Mouse (Mus musculus): ENCODE measurements around the gene Txnip. TPM values are rescaled to one million over a fixed set of nuclear protein-coding genes. Genes with fewer than 3 reads are reported as not detected.

Txnip gene
- total RNA-seq, 2 experiments from 2014 or later = 318 to 360 TPM

DNA sequence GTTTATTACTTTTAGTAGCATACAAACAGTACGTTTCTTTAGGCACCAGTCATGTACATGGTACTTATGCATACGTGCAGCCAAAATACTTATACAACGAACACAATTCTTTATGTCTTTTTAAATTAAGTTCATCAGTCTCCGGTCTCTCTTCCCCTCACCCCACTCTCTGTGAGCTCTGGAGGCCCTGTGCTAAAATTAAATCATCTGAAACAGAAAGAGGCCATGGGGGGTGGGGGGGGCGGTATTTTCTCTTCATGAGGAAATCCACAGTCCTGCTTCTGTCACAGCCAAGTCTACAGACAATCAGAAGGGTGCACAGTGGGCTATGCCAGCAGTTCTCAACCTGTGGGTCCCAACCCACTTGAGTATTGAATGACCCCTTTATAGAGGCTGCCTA lies 8.4 kb upstream of the Txnip start:
- DNase-seq (ENCODE audit: low spot score in 2 of 2) = no peak

DNA sequence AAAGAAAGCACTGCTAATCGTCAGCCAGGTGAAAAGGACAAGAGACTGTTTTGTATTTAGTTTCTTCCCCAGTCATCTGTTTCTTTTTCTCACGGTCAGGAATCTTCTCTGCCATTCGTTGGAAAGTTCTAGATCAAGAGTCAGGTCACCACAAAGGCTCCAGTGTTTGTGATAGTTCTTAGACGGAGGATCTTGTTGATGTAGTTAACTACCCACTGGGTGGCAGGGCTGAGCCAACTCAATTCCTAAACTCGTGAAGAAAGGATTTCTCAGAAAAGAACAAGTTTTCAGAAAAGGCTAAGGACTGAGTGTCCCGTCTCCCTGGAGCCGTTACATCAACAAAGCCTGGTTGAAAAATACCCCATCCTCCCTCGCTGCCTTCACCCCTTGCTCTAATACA lies 6.6 kb upstream of the Txnip start:
- DNase-seq (ENCODE audit: low spot score in 2 of 2) = peak in 1 of 2 experiments; percentile 61

DNA sequence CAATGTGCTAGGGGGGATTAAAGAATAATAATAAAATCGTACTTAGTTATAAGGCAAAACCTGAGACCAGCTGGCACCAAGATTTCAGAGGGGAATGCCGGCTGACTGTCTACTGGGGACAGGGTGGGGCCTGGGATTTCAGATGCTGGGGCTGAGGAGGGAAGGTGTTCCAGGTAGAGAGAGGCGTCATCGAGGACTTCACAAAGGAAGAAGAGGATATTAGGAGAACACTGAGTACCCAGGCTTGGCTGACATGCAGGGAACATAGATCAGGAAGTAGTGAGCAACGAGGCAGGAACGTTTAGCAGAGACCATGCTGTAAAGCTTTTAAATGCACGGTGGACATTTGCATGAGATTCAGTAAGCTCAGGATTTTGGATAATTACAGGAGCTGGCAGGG lies 5.9 kb upstream of the Txnip start:
- DNase-seq (ENCODE audit: low spot score in 2 of 2) = no peak

DNA sequence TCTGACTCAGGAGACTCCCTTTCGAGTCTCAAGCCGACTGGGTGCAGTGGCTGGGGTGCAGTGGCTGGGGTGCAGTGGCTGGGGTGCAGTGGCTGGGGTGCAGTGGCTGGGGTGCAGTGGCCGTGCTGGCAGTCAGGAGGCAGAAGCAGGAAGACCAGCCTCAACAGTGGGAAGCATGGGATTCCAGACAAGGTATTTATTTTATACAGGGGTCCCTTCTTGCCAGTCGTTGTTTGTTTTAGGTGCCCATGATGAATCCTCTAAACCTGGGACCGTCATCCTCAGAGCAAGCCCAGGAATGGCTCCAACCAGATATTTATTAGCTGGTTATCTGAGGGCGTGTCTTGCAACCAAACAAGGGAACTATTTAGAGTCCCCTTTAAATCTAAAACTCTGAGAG lies 4.2 kb upstream of the Txnip start:
- no peak for DNase-seq (ENCODE audit: low spot score in 2 of 2)

DNA sequence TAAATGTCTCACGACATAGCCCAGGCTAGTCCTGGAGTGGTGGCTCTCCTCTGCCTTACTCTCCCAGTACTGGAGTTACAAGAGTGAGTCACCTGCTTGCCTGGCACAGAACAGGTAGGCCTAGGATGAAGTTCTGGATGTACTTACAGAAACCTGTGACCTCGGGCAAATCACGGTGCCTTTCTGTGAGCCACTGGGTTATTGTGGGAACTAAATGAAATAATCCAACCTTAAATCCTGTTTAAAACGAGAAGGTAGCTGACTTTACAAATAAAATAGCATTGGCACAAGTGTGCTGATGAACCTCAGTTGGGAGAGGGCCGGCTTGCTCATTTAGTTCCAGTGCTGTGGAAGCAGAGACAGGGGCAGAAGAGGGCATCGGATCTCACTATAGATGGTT lies 3.5 kb upstream of the Txnip start:
- DNase-seq (ENCODE audit: low spot score in 2 of 2) = no peak

DNA sequence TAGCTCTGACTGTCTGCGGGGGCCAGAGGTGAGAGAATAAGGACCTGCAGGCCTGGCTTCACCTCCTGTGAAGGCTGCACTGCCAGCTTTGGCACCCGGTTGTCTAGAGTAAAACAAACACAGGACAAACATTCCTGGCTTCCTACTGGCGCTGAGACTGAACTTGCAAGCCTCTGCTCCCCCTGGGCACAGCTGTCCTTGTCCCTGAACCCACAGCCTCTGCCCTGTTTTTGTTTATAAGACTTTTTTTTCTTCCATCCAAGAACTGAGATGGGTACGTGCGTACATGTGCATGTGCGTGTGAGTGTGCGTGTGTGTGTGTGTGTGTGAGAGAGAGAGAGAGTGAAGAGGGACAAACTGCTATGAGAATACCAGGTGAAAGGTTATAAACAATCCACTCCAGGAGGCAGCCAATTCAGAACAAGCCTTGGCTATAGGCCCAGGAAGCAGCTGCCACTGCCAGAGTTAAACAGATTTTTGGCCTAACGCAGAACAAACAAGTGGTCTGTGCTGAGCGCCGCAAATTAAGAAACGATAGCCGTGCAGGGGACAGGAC lies 2.6 kb upstream of the Txnip start:
- DNase-seq (ENCODE audit: low spot score in 2 of 2) = peak in 1 of 2 experiments; percentile 83

DNA sequence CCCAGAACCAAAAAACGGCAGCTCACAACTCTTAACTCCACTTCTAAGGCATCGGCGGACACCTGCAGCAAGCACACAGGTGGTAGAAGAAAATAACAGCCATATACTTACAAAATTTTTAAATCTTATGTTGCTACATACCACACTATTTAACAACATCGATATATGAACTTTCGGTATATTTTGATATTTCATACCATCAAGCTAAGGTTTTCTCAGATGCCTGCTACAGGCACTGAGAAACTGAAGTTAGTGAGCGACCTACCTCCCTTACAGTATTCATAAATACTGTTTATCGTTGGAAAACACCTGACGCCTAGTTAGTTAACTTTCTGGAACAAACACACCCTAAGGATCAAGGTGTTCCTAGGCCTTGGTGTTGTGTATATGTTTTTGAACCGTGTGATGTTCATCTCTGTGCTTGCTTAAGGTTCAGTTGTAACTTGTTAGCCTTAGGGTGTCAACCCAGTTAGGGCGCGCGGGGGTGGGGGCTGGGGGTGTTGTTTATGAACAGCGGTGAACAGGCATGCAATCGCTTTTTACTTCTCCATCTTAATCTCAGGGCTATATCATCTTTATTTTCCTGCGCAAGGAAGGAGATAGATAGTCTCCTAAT lies 1.6 kb upstream of the Txnip start:
- DNase-seq (ENCODE audit: low spot score in 2 of 2) = no peak

DNA sequence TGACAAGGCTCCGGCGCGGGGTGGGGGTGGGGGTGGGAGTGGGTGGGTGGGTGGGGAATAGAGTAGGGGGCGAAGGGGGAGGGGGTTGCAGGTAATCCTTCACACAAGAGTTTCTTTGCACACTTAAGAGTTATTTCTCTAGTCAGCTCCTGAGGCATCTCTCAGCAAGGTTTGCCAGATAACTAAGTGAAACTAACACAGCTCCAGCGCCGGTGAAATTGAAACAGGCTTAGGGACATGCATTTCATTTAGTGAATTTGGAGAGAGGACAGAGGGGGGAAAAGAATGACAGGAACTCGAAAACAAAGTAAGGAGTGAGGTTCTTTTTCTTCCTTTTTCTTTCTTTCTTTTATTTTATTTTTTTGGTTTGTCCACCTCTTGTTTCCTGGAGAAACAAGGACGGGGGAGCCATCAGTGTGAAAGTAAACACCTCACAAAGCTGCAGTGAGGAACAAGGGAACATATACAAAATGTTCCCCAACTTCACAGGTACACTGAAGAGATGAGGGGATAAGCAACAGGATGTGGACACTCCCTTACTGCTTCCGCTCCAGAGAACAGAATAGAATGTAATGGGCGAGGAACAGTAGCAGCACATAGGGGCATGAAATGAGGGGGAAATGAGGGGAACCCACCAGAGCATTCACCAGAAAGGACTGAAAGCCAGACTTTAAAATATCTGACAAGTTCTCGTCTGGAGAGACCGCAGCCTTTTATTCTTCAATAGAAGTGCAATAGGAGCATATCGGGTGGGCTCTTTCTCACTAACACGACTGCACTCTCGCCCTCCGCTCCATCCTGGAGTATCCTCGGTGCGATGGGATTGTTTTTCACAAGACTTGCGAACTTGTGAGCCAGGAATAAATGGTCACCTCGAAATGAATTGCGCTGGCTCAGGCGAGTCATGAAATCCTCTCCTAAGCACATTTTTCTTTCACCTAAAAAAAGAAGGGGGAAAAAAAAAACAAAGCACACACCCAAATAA lies 814 bp upstream of the Txnip start:
- no peak for DNase-seq (ENCODE audit: low spot score in 2 of 2)

DNA sequence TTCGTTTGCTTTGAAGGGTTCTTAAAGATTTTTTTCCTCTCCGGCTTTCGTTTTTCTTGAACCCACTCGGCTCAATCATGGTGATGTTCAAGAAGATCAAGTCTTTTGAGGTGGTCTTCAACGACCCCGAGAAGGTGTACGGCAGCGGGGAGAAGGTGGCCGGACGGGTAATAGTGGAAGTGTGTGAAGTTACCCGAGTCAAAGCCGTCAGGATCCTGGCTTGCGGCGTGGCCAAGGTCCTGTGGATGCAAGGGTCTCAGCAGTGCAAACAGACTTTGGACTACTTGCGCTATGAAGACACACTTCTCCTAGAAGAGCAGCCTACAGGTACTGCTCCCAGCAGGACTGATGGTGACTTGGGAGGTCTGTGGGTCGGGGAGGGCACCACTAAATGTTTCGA lies 402 bp downstream of the Txnip start:
- no peak for DNase-seq (ENCODE audit: low spot score in 2 of 2)

DNA sequence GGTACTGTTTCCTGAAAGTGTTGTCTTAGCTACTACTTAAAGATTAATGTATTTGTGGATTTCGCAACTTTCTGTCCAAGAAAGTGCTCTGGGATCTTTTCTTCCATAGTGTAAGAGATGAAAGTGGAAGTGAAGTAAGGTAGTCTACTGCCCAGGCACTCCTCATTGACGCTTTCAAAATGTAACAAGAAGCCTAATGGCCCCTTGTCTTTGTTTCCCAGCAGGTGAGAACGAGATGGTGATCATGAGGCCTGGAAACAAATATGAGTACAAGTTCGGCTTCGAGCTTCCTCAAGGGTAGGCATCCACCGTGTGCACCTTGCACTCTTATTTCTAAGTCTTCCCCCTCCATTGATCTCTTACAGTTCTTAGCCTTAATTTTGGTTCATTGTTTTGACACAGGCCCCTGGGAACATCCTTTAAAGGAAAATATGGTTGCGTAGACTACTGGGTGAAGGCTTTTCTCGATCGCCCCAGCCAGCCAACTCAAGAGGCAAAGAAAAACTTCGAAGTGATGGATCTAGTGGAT lies 975 bp downstream of the Txnip start:
- no peak for DNase-seq (ENCODE audit: low spot score in 2 of 2)

DNA sequence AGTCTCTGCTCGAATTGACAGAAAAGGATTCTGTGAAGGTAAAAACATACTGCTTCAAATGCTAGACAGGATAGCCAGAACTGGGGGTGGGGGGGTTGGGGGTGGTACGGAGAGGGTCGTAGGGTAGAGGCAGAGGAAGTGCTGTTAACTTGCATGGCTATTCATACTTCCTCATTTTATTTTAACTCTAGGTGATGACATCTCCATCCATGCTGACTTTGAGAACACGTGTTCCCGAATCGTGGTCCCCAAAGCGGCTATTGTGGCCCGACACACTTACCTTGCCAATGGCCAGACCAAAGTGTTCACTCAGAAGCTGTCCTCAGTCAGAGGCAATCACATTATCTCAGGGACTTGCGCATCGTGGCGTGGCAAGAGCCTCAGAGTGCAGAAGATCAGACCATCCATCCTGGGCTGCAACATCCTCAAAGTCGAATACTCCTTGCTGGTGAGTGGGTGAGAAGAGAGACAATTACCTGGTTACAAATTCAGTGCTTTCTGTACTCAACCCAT lies 1.7 kb downstream of the Txnip start:
- no peak for DNase-seq (ENCODE audit: low spot score in 2 of 2)

DNA sequence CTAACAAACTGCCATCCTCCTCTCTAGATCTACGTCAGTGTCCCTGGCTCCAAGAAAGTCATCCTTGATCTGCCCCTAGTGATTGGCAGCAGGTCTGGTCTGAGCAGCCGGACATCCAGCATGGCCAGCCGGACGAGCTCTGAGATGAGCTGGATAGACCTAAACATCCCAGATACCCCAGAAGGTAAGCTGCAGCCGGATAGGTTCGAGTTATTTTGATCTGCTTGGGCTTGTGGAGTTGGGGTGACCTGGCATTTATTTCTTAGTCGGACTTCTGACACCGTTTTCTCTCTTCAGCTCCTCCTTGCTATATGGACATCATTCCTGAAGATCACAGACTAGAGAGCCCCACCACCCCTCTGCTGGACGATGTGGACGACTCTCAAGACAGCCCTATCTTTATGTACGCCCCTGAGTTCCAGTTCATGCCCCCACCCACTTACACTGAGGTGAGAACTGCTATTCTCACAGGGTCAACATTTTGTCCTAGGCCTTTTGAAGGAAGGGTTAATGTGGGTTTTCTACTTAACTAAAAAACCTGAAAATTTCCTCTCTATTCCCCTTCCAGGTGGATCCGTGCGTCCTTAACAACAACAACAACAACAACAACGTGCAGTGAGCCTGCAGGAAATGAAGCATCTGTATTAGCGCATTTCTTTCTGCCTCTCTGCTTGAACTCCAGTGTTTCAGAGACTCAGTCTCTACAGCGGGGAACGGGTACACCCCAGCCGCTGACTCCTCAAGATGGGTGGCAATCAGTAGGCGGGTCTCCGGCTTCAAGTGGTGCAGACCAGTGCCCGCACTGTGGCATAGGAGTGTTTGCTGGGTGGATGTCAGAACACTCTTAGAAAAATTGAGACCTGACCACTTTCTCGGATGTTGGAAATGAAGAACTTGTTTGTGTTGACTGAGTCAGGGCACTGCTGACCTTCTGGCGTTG lies 2.4 kb downstream of the Txnip start:
- DNase-seq (ENCODE audit: low spot score in 2 of 2) = no peak

DNA sequence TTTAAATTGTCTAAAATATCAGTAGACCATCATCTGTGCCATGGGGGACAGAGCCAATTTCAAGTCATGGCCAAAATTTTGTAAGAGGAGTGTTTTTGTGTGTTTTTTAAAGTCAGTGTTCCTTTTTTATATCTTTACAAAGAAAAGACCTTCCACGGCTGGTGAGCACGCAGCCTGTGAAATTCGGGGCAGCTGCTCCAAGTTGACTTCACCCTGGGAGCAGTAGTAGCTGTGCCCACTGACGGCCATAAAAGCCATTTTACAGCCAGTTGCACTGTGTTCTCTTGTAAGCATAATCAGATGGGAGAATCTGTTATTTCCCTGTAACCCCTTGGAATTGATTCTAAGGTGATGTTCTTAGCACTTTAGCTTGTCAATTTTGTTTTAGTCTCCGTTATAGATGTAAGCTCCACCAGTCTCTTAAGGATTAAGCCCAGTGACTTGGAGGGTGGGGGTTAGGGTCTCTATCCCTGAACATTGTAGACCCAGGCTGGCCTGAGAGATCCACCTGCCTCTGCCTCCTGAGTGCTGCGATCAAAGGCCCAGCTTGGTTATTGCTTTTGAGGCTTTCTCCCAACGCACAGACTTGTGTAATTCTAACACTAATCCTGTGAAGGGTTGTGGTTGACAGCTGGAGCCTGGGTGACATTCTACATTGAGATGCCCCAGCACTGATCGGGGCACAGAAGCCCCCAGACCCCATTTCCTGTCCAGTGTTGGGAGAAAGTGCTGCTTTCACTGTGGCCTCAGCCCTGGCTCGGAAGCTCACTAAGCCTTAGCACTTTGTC lies 3.3 kb downstream of the Txnip start:
- no peak for DNase-seq (ENCODE audit: low spot score in 2 of 2)

DNA sequence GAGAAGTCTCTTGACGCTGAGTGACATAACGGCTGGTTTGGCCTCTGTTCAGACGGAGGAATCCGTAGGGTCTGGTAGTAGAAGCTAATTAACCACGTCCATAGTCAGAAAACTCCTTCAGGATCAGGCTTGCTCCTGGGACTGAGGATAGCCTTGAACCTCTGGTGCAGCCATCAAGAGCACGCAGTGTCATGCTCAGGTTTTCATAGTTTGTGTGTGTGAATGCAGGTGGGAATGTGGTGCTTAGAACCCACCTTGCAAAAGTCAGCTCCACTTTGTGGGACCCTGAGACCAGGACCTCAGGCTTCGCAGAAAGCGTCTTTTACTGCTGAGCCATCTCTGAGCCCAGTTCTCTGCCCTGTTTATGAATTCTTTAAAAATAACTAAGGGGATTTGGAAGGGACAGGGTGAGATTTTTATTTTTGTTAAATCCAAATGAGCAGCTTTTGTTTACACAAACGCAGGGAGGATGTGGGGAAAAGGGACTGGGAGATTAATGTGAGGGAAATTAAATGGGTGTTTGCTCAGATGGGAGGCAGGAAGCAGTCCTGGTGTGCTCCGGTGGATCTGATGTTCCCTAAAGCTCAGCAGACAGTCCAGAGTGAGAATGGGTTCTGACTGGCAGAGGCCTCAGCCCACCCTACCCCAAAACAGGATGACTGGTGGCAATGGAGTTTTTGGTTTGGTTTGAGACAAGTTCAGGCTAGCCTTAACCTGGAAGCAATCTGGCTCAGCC lies 4.4 kb downstream of the Txnip start:
- no peak for DNase-seq (ENCODE audit: low spot score in 2 of 2)

DNA sequence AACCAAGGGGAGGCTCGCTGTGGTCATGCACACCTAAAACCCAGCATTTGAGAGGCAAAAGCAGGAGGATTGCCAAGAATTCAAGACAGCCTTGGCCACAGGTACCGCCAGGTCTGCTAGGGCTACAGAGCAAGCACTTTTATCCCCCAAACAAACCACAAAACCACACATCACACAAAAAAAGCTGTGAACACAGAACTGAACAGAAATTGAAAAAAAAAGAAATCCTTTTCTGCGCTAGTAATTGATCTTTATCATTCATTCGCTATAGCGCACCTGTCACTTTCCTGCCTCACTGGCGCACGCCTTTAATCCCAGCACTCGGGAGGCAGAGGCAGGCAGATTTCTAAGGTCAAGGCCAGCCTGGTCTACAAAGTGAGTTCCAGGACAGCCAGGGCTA lies 5.5 kb downstream of the Txnip start:
- DNase-seq (ENCODE audit: low spot score in 2 of 2) = no peak

DNA sequence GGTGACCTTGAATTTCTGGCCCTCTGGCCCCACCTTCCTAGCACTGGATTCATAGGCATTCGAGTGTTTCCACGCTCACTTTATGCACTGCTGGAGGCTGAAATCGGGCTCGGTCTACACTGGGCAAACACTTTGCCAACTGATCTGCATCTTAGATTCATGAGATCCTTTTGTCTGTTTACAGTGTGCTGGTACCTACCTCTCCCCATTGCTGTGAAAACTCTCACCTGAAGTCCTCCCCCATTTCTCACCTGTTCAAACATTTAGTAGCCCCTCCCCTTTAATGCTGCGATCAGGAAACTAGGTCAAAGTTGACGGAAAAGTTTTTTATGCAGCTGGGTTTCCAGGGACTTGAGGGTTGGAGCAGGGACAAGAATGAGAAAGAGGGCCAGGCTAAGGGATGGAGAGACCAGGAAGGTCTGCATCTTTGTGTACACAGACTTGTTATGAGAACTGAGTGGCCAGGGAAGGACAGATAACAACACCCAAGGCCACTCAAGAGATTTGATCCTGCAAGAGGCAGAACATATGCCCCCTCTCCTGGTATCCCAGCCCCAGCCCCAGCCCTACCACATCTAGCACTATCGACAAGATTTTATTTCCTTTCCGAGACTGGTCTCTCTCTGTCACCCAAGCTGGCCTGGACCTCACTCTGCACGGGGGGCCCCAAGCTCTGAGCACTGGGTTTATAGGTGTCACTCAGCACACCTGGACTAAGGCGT lies 6.3 kb downstream of the Txnip start:
- no peak for DNase-seq (ENCODE audit: low spot score in 2 of 2)

DNA sequence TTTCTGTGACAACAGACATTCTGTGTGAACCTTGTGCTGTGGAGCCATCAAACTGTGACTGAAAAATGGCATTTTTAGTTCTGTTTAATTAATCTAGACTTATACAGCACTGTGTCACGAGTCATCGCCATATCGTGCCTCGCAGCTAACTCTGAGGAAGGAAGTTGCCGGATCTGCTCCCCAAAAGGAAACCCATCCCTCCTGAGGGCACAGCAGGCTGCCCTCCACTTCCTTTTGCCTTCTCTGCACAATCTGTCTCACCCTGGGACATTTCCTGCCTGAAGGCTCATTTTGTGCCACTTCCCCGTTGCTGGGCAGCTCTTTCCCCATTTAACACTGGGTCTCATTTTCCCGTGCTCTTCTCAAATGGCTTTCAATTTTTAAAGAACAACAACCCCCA lies 6.9 kb downstream of the Txnip start:
- DNase-seq (ENCODE audit: low spot score in 2 of 2) = no peak

DNA sequence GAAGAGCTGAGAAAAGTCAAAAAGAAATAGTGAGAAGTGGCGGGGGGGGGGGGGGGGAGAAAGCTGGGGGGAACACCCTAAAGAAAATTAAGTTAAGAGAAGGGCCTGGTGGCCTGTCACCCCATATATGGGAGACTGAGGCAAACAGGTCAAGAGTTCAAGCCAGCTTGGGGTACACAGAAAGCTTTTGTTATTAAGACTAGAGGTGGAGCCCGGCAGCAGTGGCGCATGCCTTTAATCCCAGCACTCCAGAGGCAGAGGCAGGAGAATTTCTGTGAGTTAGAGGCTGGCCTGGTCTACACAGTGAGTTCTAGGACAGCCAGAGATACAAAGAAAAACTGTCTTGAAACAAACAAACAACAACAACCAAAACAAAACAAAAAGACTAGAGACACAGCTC lies 7.3 kb downstream of the Txnip start:
- no peak for DNase-seq (ENCODE audit: low spot score in 2 of 2)
